In the genomic region with DNA sequence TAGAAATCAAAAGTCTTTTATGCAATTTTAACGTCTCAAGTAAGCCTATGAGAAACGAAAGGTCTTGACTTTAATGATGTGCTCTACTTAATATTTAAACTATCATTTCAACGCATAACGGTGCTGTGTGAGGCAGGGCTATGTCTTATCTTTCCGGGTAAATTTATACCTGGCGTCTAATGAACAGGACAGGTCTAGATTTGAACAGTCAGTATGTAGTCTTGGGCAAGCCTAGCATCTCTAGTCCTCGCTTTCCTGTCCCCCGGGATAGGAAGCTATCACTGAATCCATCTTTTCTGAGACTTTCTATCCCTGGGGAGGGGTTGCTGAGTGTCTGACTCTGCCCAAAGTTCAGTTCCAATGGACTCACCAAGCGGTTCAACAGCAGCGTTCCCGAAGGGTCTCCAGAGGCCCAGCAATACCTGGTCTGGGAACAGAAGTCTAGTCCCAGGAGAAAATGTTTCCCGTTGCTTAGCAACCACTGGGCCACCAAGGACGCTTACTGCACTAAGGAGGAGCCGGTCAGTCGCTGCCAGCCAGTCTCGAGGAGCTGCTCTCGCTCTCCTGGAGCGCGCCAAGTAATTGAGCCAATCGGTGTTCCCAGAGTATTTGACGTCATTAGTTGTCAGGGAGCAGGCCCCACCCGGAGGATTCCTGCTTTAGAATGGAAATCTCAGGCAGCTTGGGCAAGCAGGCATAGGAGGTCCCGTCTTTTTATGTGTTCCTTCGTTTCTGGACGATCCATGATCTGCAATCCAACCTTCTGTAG, we compare ENCODE assay signal across 8 mouse cellular contexts. TPM values are rescaled to one million over a fixed set of nuclear protein-coding genes. Genes with fewer than 3 reads are reported as not detected.
DNase-seq lines count a peak whose midpoint lies in the region; ATAC-seq and TF ChIP-seq lines count a peak whose summit lies in the region.

Gene Dnah6, minus strand, starts transcription at position 463 of the 769 bp plus-strand sequence.

- DNase-seq in A20 (ENCODE audit: low read depth, low spot score) (peak; percentile 5), liver (peak; percentile 80)
- peak; percentile 98 for DNase-seq in brain, adult 2 months (ENCODE audit: low read depth, low spot score)
- DNase-seq in monocyte, adult 2 months (ENCODE audit: low read depth in 1 of 2, low spot score in 2 of 2), result peak; percentile 50
- DNase-seq in spleen, postnatal 14 days (ENCODE audit: low spot score in 2 of 2), result peak; percentile 27 to 47

- H3K4me1 ChIP-seq in embryonic fibroblast, embryonic 13.5 days (ENCODE audit: control insufficient read depth, insufficient read depth, low read length), result 0 out of 2 replicates have a peak, but pooled peaks cover 3% of the 10 kb centered on the region
- peaks cover 6% of the 10 kb centered on the region; the same call in 1 of the 2 replicates for H3K4me1 ChIP-seq in heart, embryonic 12.5 days (replicated peaks)
- peaks cover 14% of the 10 kb centered on the region for H3K4me1 ChIP-seq in kidney, embryonic 16.5 days (ENCODE audit: insufficient read depth, low read length)

- H3K9ac ChIP-seq in heart, embryonic 12.5 days, result peak within 1 kb of the TSS; percentile 28; the same call in 1 of the 2 replicates
- H3K9ac ChIP-seq in kidney, embryonic 16.5 days (replicated peaks; ENCODE audit: low read length), result peak within 1 kb of the TSS; percentile 29

- no peak for TF ChIP-seq CTCF in embryonic fibroblast, embryonic 13.5 days (IDR thresholded peaks at IDR 0.05; ENCODE audit: borderline replicate concordance, insufficient read depth, low read length)

- H3K4me3 ChIP-seq in embryonic fibroblast, embryonic 13.5 days (ENCODE audit: insufficient read depth, low read length), result 0 out of 2 replicates have a peak within 1 kb of the TSS, but pooled peaks have one; percentile 8
- H3K4me3 ChIP-seq in heart, embryonic 12.5 days, result peak within 1 kb of the TSS; percentile 41
- H3K4me3 ChIP-seq in kidney, embryonic 16.5 days (ENCODE audit: low read length), result peak within 1 kb of the TSS; percentile 33

- ATAC-seq in heart, embryonic 12.5 days (ENCODE audit: insufficient number of reproducible peaks, low FRiP score), result peak; percentile 94
- peak; percentile 98 for ATAC-seq in kidney, embryonic 16.5 days (ENCODE audit: low FRiP score, low TSS enrichment)

- TF ChIP-seq POLR2A in embryonic fibroblast, embryonic 13.5 days (IDR thresholded peaks at IDR 0.05; ENCODE audit: low read depth, low read length), result no peak

- H3K27ac ChIP-seq in embryonic fibroblast, embryonic 13.5 days (ENCODE audit: insufficient read depth, low read length), result 0 out of 2 replicates have a peak within 1 kb of the TSS, but pooled peaks have one; percentile 37
- H3K27ac ChIP-seq in heart, embryonic 12.5 days (ENCODE audit: poor library complexity, severe bottlenecking), result peak within 1 kb of the TSS; percentile 78
- peak within 1 kb of the TSS; percentile 73 for H3K27ac ChIP-seq in kidney, embryonic 16.5 days (ENCODE audit: low read length)

- no peaks in the 10 kb centered on the region for H3K27me3 ChIP-seq in heart, embryonic 12.5 days (replicated peaks)
- no peaks in the 10 kb centered on the region for H3K27me3 ChIP-seq in kidney, embryonic 16.5 days (ENCODE audit: insufficient read depth, low read length)

- peak within 1 kb of the TSS; percentile 63 for H3K4me2 ChIP-seq in heart, embryonic 12.5 days
- H3K4me2 ChIP-seq in kidney, embryonic 16.5 days (replicated peaks; ENCODE audit: low read depth, low read length), result peak within 1 kb of the TSS; percentile 57

- H3K9me3 ChIP-seq in heart, embryonic 12.5 days (replicated peaks), result no peaks in the 10 kb centered on the region
- no peaks in the 10 kb centered on the region for H3K9me3 ChIP-seq in kidney, embryonic 16.5 days (ENCODE audit: low read length)

- 0 out of 2 replicates have a peak, but pooled peaks cover 3% of the 10 kb centered on the region for H3K36me3 ChIP-seq in heart, embryonic 12.5 days
- no peaks in the 10 kb centered on the region for H3K36me3 ChIP-seq in kidney, embryonic 16.5 days (ENCODE audit: insufficient read depth, low read length)

- 38% methylated on average over 25 of the region's 25 CpGs for WGBS in heart, embryonic 12.5 days
- WGBS in kidney, embryonic 16.5 days, result 33% methylated on average over 25 of the region's 25 CpGs

RNA-seq across cellular contexts. Expression of gene Dnah6, which starts in this region (rescaled TPM):
- not detected in 2 replicates for polyA plus RNA-seq in embryonic fibroblast, embryonic 13.5 days (2011; ENCODE audit: insufficient read length, low read depth, missing spikeins)
- polyA plus RNA-seq in heart, embryonic 12.5 days (2016; fragmentation: Nextera tagmentation; extraction: Ambion mirVana), result 0.04 and 0.06 TPM in 2 replicates
- 0.06 and 0.09 TPM in 2 replicates for polyA plus RNA-seq in kidney, embryonic 16.5 days (2015; fragmentation: Nextera tagmentation; extraction: Ambion mirVana)

Comparison
In these comparisons a context has a peak if more than half of its experiments do, and no peak if none do; other contexts are left out.
1. Peak in every context shown above with its lines: DNase-seq, ATAC-seq, H3K4me3 ChIP-seq and H3K27ac ChIP-seq.
2. Peak in ATAC-seq, H3K4me3 ChIP-seq, H3K27ac ChIP-seq, H3K9ac ChIP-seq and H3K4me2 ChIP-seq in heart, embryonic 12.5 days; RNA of the gene not detected or under 1 TPM.
3. Peak in ATAC-seq, H3K4me3 ChIP-seq, H3K27ac ChIP-seq, H3K9ac ChIP-seq and H3K4me2 ChIP-seq in kidney, embryonic 16.5 days; RNA of the gene not detected or under 1 TPM.
4. DNase-seq: peak in every context shown above with its lines; median percentile 98 in brain, adult 2 months; 80 in liver; 50 in monocyte, adult 2 months; 37 in spleen, postnatal 14 days; 5 in A20.